Mouse (Mus musculus) stomach, embryonic 16.5 days (tissue): Measurements from ENCODE around the gene Ctnnal1. TPM values are rescaled to one million over a fixed set of nuclear protein-coding genes. Genes with fewer than 3 reads are reported as not detected.

Source experiments
- ATAC-seq: fragments of 200-750 bp; cut with Nextera tagmentation; 2 replicates; pipeline ENCODE4 v1.8.0; 2017; ENCODE audit warnings: moderate number of reproducible peaks, moderate TSS enrichment; ENCODE audit not compliant: insufficient read depth, low FRiP score
- H3K27ac ChIP-seq: fragments of 300-500 bp; sonication (generic); 2 replicates; pipeline ENCODE4 v1.5.1; 2014; ENCODE audit warnings: low read length
- H3K27me3 ChIP-seq: fragments of 300-500 bp; sonication (generic); 2 replicates; pipeline ENCODE4 v1.6.1; 2014; ENCODE audit warnings: low read length, control low read depth, mixed read lengths; ENCODE audit not compliant: control insufficient read depth, insufficient read depth
- H3K36me3 ChIP-seq: fragments of 300-500 bp; sonication (generic); 2 replicates; pipeline ENCODE4 v1.6.1; 2014; ENCODE audit warnings: low read length; ENCODE audit not compliant: control insufficient read depth, insufficient read depth
- H3K4me1 ChIP-seq: fragments of 300-500 bp; sonication (generic); 2 replicates; pipeline ENCODE4 v1.6.1; 2014; ENCODE audit warnings: low read length, control low read depth, mixed read lengths; ENCODE audit not compliant: control insufficient read depth, insufficient read depth
- H3K4me2 ChIP-seq: fragments of 300-500 bp; sonication (generic); 2 replicates; pipeline ENCODE4 v1.6.1; 2014; ENCODE audit warnings: low read depth, low read length, mixed read lengths
- H3K4me3 ChIP-seq: fragments of 300-500 bp; sonication (generic); replicated peaks from 2 replicates; pipeline ENCODE4 v1.5.1; 2014; ENCODE audit warnings: mild to moderate bottlenecking, low read length
- H3K9ac ChIP-seq: fragments of 300-500 bp; sonication (generic); 2 replicates; pipeline ENCODE4 v1.6.1; 2014; ENCODE audit warnings: low read length
- H3K9me3 ChIP-seq: fragments of 300-500 bp; sonication (generic); replicated peaks from 2 replicates; pipeline ENCODE4 v1.6.1; 2016; ENCODE audit warnings: low read length, control low read depth; ENCODE audit not compliant: control insufficient read depth
- WGBS: fragments of 180-500 bp; shearing (Covaris S2); extraction: QIAGEN DNeasy Blood & Tissue Kit; methylation state at CpG from one replicate; pipeline ENCODE4 v1.1.7; 2014; 5-methylcytosine and 5-hydroxymethylcytosine counted together
- polyA plus RNA-seq: library from polyadenylated mRNA; unstranded; fragments of >200 nt; fragmentation: Nextera tagmentation; extraction: Ambion mirVana; gene quantifications from 2 replicates; pipeline ENCODE4 v1.2.1, GENCODE M21; 2015

The Ctnnal1 gene
- polyA plus RNA-seq, 1 experiment from 2014 or later = 17.5 TPM

DNA sequence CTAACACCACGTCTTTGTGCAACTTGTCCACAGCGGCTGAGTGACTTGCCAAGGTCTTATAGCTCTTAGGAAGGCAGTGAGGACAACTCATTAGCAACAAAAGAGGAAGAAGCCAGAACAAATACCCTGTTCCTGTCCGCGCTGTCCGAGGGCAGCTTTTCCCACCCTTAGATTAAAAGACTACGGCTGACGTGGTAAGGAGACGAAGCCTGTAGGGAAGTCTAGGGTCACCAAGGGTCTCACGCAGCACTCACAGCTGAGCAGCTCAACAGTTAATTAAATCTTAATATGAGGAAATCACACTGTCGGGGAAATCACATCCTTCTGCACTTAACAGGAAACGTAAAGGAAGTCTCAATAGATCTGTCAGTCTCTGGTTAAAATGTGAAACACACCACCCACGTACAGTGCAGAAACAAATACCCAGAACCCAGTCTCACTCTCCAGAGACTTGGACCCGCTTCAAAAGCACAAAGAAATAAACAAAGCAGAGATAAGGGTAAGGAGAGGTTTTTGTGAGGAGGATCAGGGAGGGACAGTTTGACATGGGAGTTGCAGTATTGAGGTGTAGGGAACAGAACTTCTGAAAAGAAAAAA lies 33.9 kb downstream of the Ctnnal1 start:
- no peak overlapping the region for H3K4me3 ChIP-seq
- H3K27ac ChIP-seq = no peak overlapping the region
- H3K27me3 ChIP-seq = no peaks in the 10 kb centered on the region
- no peak overlapping the region for H3K9ac ChIP-seq
- H3K9me3 ChIP-seq = no peaks in the 10 kb centered on the region
- no peaks in the 10 kb centered on the region for H3K4me1 ChIP-seq
- no peaks in the 10 kb centered on the region for H3K36me3 ChIP-seq
- H3K4me2 ChIP-seq = no peak overlapping the region
- WGBS = 60% methylated on average over 13 of the region's 13 CpGs
- no peak for ATAC-seq

DNA sequence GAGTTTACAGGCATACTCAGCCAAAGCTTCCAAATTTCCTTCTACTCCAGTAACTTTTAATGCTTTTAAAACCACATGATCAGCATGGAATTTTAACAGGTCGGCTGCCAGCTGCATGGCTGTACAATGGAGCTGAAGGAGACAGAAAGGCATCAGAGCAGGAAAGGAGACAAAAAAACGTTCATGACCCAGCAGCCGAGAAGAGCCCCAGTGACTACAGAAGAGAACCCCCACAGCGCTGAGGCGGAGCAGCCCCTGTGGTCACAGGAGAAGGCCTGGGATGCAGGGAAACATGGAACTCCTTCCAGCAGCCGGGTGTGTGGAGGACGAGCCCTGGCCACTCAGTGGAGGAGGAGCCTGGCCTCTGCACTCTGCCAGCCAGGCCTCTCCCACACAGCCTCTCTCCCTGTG lies 35.5 kb downstream of the Ctnnal1 start:
- Histone ChIP-seq H3K4me3 (no peak overlapping the region), H3K27ac (0 out of 2 replicates have a peak overlapping the region, but pooled peaks have one; percentile 27), H3K4me1 (no peaks in the 10 kb centered on the region), H3K9ac (no peak overlapping the region), H3K27me3 (no peaks in the 10 kb centered on the region), H3K36me3 (no peaks in the 10 kb centered on the region), H3K9me3 (no peaks in the 10 kb centered on the region), H3K4me2 (no peak overlapping the region)
- 65% methylated on average over 7 of the region's 7 CpGs for WGBS
- peak; percentile 37; the same call in 1 of the 2 replicates for ATAC-seq

- WGBS = 75% methylated on average over 3 of the region's 3 CpGs
- Histone ChIP-seq H3K9me3 (no peaks in the 10 kb centered on the region), H3K36me3 (no peaks in the 10 kb centered on the region), H3K27me3 (no peaks in the 10 kb centered on the region), H3K4me2 (no peak overlapping the region), H3K9ac (no peak overlapping the region), H3K27ac (no peak overlapping the region), H3K4me1 (no peaks in the 10 kb centered on the region), H3K4me3 (no peak overlapping the region)
- no peak for ATAC-seq
Observed at GRCm38 (mm10) chr4:56828932-56829331, 36.1 kb downstream of the Ctnnal1 start.

GRCm38 (mm10) chr4:56824231-56824630 lies 40.8 kb downstream of the Ctnnal1 start:
- Histone ChIP-seq H3K27me3 (no peaks in the 10 kb centered on the region), H3K9me3 (no peaks in the 10 kb centered on the region), H3K27ac (no peak overlapping the region), H3K36me3 (no peaks in the 10 kb centered on the region), H3K4me3 (no peak overlapping the region), H3K4me2 (no peak overlapping the region), H3K9ac (no peak overlapping the region), H3K4me1 (no peaks in the 10 kb centered on the region)
- ATAC-seq = no peak
- WGBS = 92% methylated on average over 9 of the region's 9 CpGs

DNA sequence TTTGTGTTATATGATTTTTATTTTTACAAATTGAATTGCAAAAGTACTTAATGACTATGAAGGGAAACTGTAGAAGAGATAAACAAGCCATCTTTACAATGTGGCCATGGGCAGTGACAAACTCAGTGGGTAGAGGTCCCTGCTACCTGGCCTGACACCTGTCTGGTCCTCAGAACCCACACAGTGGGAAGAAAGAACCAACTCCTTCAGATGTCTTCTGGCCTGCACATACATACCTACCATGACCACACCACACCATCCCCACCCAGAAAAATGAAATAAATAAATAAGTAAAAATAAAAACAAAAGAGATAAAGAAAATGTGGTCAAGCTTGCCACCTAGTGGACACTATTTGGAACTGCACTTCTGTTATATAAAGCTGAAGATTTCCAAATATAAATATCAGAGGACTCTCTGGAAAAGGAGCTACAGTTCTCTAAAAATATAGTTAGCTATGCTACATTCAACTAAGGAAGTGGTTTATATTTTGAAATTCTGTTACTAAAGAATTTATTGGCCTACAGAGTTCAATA lies 44.9 kb downstream of the Ctnnal1 start:
- H3K4me3 ChIP-seq = no peak overlapping the region
- H3K36me3 ChIP-seq = no peaks in the 10 kb centered on the region
- H3K27ac ChIP-seq = no peak overlapping the region
- no peaks in the 10 kb centered on the region for H3K27me3 ChIP-seq
- no peak overlapping the region for H3K4me2 ChIP-seq
- no peaks in the 10 kb centered on the region for H3K9me3 ChIP-seq
- H3K9ac ChIP-seq = no peak overlapping the region
- no peak for ATAC-seq
- no peaks in the 10 kb centered on the region for H3K4me1 ChIP-seq

DNA sequence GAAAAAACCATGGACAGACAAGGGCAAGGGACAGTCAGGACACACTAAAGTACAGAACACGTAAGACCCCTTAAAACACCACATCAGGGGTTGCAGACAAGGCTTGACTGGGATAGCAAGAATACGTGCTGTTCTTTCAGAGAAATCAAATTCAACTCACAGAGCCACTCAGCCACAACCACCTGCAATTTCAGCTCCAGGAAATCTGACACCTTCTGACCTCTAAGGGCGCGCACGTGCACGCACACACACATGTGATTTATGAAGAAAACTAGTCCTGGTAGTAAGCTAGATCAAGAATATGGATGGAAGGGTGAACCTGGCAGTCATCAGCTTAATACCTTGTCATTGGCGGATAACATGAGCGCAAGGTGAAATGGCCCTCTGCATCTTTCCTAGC lies 49.9 kb downstream of the Ctnnal1 start:
- 75% methylated on average over 8 of the region's 8 CpGs for WGBS

GRCm38 (mm10) chr4:56812096-56812495 lies 52.9 kb downstream of the Ctnnal1 start:
- no peak overlapping the region for H3K4me2 ChIP-seq
- no peaks in the 10 kb centered on the region for H3K4me1 ChIP-seq
- no peak overlapping the region for H3K9ac ChIP-seq
- no peaks in the 10 kb centered on the region for H3K36me3 ChIP-seq
- WGBS = 70% methylated on average over 4 of the region's 4 CpGs
- no peak overlapping the region for H3K27ac ChIP-seq
- no peak overlapping the region for H3K4me3 ChIP-seq
- H3K9me3 ChIP-seq = no peaks in the 10 kb centered on the region
- no peaks in the 10 kb centered on the region for H3K27me3 ChIP-seq
- no peak for ATAC-seq

More for the DNA sequence above, 49.9 kb downstream of the Ctnnal1 start:
- no peaks in the 10 kb centered on the region for H3K9me3 ChIP-seq
- no peak for ATAC-seq
- H3K4me3 ChIP-seq = no peak overlapping the region
- no peak overlapping the region for H3K27ac ChIP-seq
- no peaks in the 10 kb centered on the region for H3K27me3 ChIP-seq
- H3K9ac ChIP-seq = no peak overlapping the region
- H3K36me3 ChIP-seq = no peaks in the 10 kb centered on the region
- H3K4me2 ChIP-seq = no peak overlapping the region
- no peaks in the 10 kb centered on the region for H3K4me1 ChIP-seq

DNA sequence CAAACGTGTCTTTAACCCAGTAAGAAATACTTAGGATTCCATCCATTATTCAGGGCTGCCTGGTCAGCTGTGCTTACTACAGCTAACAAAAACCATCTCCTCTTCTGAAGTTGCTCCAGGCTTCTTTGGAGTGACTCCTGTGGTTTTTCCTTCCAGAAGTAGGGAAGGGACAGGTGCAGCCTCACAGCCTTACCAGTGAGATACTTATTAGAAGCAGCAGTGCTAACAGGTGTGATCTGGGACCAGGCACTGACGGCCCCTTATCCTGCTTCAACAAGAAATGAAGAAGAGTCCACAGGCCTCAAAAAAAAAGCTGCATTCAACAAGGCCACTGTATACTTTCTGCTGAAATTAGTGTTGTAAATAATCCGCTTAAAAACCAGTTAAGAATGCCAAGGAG lies 53.3 kb downstream of the Ctnnal1 start:
- H3K4me1 ChIP-seq = no peaks in the 10 kb centered on the region
- no peaks in the 10 kb centered on the region for H3K27me3 ChIP-seq
- no peaks in the 10 kb centered on the region for H3K9me3 ChIP-seq
- H3K4me2 ChIP-seq = no peak overlapping the region
- H3K27ac ChIP-seq = no peak overlapping the region
- 0 out of 2 replicates have a peak, but pooled peaks cover 2% of the 10 kb centered on the region for H3K36me3 ChIP-seq
- WGBS = 70% methylated on average over 3 of the region's 3 CpGs
- H3K4me3 ChIP-seq = no peak overlapping the region
- no peak for ATAC-seq
- H3K9ac ChIP-seq = no peak overlapping the region

DNA sequence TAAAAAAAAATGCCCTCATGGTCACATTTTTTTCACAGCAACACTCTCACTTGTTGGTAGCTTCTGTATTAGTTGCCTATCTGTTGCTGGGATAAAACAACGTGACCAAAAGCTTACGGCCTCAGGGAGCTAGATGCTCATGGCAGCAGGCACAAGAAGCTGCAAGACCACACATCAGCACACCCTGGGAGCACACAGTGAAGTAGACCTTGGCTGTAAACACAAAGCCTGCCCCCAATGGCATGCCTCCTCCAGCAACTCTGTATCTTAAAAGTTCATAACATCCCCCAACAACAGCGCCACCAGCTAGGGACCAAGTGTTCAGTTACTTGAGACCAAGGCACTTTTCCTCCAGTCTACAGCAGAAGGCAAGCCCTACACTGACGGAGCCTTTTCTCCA lies 55.9 kb downstream of the Ctnnal1 start:
- Histone ChIP-seq H3K4me1 (no peaks in the 10 kb centered on the region), H3K36me3 (peaks cover 9% of the 10 kb centered on the region; the same call in 1 of the 2 replicates), H3K9me3 (no peaks in the 10 kb centered on the region), H3K9ac (no peak overlapping the region), H3K4me2 (no peak overlapping the region), H3K27ac (no peak overlapping the region), H3K4me3 (no peak overlapping the region), H3K27me3 (no peaks in the 10 kb centered on the region)
- 69% methylated on average over 4 of the region's 4 CpGs for WGBS
- no peak for ATAC-seq
